Mouse (Mus musculus): ENCODE measurements around the gene Ptch1. TPM values are rescaled to one million over a fixed set of nuclear protein-coding genes. Genes with fewer than 3 reads are reported as not detected.

Gene Ptch1
- polyA plus RNA-seq, 1 experiment from 2014 or later = 13.8 TPM

DNA sequence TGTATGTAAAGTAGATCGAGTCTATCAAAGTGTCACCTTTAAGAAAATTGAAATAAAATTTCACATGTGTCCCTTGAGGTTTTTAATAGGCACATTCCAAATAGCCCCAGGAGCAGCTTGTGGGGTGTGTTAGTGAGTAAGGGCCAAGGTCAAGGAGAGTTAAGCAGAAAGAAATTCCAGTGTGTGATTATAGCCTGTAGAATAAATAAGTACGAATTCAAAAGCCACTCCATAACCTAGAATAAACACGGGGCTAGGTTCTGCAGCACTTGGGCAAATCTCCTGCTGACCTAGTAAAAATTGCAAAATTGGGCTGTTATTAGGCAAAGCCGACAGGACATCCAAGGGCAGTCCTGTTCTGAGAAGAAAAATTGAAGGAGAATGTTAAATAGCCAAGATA lies 38.4 kb downstream of the Ptch1 start:
- in situ Hi-C loops (cut with MboI; ENCODE audit: low pct_unique_long_range_greater_than_20kb) = no loop called here
- H3K27me3 ChIP-seq = no peaks in the 10 kb centered on the region
- ChIA-PET CTCF (no interaction called here), POLR2A (no interaction called here)
- ATAC-seq (no peak), DNase-seq (ENCODE audit: low read depth, low spot score) (no peak)
- TF ChIP-seq CTCF (IDR thresholded peaks at IDR 0.05) = no peak

GRCm38 (mm10) chr13:63530857-63531256 lies 42.5 kb downstream of the Ptch1 start:
- ATAC-seq = no peak
- in situ Hi-C loops (cut with MboI; ENCODE audit: low pct_unique_long_range_greater_than_20kb) = no loop called here
- no peak for TF ChIP-seq CTCF (IDR thresholded peaks at IDR 0.05)
- no peak for DNase-seq (ENCODE audit: low read depth, low spot score)
- CTCF ChIA-PET = no interaction called here
- no peaks in the 10 kb centered on the region for H3K27me3 ChIP-seq
- POLR2A ChIA-PET = no interaction called here

- ATAC-seq (no peak), DNase-seq (ENCODE audit: low read depth, low spot score) (no peak)
- ChIA-PET POLR2A (no interaction called here), CTCF (no interaction called here)
- H3K27me3 ChIP-seq = no peaks in the 10 kb centered on the region
- no peak for TF ChIP-seq CTCF (IDR thresholded peaks at IDR 0.05)
- in situ Hi-C loops (cut with MboI; ENCODE audit: low pct_unique_long_range_greater_than_20kb) = no loop called here
Measured at GRCm38 (mm10) chr13:63530371-63530764, 43.0 kb downstream of the Ptch1 start.

DNA sequence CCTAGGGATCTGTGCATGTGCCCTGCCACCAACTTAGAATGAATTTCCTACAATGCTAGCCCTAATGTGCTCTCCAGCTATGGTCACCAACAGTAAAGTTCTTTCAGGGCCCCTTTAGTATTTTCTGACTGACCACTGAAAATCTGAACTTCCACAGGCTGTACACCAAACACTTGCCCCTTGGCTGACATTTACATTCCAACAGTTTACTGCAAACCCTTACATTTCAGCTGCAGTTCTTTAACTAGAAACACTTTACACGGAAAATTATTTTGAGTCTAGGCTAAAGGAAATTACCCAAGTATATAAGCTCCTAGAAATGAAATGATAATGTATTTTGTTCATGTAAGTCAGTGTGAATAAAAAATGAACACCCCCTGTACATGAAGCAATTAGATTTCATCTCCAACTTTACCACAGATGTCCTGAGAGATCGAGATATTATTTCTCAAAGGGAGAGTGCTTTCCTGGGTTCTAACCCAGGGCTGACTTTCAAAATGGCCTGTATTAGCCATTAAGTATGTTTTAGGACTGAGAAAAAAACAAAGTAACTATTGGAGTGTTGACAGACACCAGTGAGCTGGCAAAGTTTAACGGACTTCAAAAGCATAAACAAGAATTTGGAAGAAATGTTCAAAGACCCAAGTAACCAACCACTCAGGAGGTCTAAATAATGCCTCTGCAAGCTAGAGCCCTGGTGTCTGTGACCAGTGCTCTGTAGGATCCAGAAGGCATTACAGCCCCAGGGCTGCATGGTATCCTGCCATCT lies 43.6 kb downstream of the Ptch1 start:
- in situ Hi-C loops (cut with MboI; ENCODE audit: low pct_unique_long_range_greater_than_20kb) = no loop called here
- ATAC-seq = no peak
- ChIA-PET POLR2A (no interaction called here), CTCF (interaction anchor here (1.1 kb wide), 1 partner anchor 8 kb away, joined by 3 read pairs; no protein-coding TSS in a partner anchor)
- DNase-seq (ENCODE audit: low read depth, low spot score) = no peak
- H3K27me3 ChIP-seq = no peaks in the 10 kb centered on the region
- no peak for TF ChIP-seq CTCF (IDR thresholded peaks at IDR 0.05)

DNA sequence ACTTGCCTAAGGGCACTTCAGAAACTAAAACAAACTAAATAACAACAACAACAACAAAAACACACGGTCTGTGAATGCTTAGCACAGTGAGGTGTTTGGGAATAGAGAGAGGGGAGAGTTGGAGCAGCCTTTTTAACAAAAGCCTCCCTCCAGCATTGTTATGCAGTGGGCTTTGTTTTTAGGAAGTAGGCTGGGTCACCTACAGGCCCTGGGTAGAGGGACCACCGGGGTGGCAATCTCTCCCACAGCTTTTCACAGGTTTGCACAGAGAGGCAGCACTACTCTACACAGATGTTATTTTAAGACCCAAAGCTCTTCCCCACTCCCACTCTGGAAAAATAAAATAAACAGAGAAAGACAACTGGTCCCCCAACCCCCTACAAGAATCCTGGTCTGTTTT lies 44.5 kb downstream of the Ptch1 start:
- ATAC-seq (no peak), DNase-seq (ENCODE audit: low read depth, low spot score) (no peak)
- ChIA-PET POLR2A (no interaction called here), CTCF (interaction anchor here (1.1 kb wide), 1 partner anchor 9 kb away, joined by 3 read pairs; no protein-coding TSS in a partner anchor)
- in situ Hi-C loops (cut with MboI; ENCODE audit: low pct_unique_long_range_greater_than_20kb) = no loop called here
- no peak for TF ChIP-seq CTCF (IDR thresholded peaks at IDR 0.05)
- no peaks in the 10 kb centered on the region for H3K27me3 ChIP-seq

DNA sequence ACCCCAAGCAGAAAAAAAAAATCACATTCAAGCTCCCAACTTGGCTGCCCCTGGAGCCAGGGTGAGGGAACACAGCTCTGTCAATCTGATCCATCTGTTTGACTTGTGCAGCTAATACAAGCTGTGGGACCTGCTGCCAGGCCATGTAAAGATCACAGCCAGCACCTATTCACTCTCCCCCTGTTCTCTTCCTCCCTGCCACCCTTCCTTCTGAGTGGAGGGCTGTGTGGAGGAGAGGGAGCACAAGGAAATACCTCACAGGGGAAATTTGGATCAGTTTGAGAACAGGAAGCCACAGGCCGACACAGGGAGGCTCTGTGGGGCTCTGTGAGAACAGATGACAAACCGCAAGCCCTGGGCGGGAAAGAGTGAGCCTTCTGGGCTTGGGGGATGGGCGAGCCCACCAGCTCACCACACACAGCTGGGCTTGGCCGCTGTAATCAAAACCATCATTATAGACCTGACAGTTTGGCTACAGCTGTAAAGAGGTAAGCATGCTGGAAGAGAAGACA lies 45.2 kb downstream of the Ptch1 start:
- POLR2A ChIA-PET = no interaction called here
- CTCF ChIA-PET = no interaction called here
- ATAC-seq (no peak), DNase-seq (ENCODE audit: low read depth, low spot score) (no peak)
- no peaks in the 10 kb centered on the region for H3K27me3 ChIP-seq
- in situ Hi-C loops (cut with MboI; ENCODE audit: low pct_unique_long_range_greater_than_20kb) = no loop called here
- no peak for TF ChIP-seq CTCF (IDR thresholded peaks at IDR 0.05)

- DNase-seq (ENCODE audit: low read depth, low spot score) (no peak), ATAC-seq (no peak)
- POLR2A ChIA-PET = no interaction called here
- no peak for TF ChIP-seq CTCF (IDR thresholded peaks at IDR 0.05)
- CTCF ChIA-PET = interaction anchor here (1.1 kb wide), 1 partner anchor 8 kb away, joined by 3 read pairs; no protein-coding TSS in a partner anchor
- H3K27me3 ChIP-seq = no peaks in the 10 kb centered on the region
- in situ Hi-C loops (cut with MboI; ENCODE audit: low pct_unique_long_range_greater_than_20kb) = no loop called here
Measured at GRCm38 (mm10) chr13:63525571-63526197, 47.7 kb downstream of the Ptch1 start.

DNA sequence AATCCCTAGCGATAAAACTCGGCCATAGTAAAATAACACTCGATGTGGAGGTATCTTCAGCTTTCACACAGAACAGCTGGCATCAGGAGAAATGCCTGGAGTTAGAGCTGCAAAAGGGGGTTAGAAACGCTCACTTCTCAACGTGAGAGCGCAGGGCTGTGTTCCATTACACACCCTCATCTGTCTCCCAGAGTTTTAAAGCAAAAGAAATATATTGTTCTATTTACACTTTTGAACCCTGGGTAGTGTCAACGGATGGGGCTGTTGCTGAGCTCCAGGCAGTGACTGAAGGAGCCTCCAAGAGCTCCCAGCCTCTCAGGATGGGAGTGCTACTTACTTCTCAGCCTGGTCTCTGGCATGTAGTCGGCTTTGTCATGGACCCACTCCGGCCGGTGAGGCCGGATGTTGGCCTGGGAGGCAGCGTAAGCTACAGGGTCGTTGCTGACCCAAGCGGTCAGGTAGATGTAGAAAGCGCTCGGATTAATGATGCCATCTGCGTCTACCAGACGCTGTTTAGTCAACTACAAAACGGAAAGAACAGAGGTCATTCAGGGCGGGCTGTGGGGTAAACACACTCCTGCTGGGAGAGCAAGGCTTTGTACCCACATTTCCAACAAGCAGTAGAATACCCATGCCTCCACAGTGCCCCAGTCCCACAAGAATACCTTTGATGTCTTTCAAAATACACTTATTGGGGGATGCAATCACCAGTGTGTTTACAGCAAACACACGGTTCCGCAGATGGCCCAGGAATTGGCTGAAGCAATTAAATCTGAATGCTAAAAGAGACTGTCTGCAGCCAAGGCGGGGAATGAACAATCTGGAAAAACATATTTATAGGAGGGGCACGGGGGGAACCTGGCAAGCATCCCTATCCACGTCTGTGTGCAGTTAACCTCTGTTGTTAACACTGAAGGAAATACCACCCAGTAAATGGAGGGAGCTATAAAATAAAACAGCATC lies 48.5 kb downstream of the Ptch1 start:
- ATAC-seq = no peak
- ChIA-PET CTCF (interaction anchor here (1.1 kb wide), 2 partner anchors 8 to 14 kb away, joined by 3 to 5 read pairs; no protein-coding TSS in a partner anchor), POLR2A (no interaction called here)
- in situ Hi-C loops (cut with MboI; ENCODE audit: low pct_unique_long_range_greater_than_20kb) = no loop called here
- H3K27me3 ChIP-seq = no peaks in the 10 kb centered on the region
- no peak for DNase-seq (ENCODE audit: low read depth, low spot score)
- no peak for TF ChIP-seq CTCF (IDR thresholded peaks at IDR 0.05)

- ATAC-seq = no peak
- H3K27me3 ChIP-seq = no peaks in the 10 kb centered on the region
- no peak for TF ChIP-seq CTCF (IDR thresholded peaks at IDR 0.05)
- ChIA-PET CTCF (interaction anchor here (1.1 kb wide), 1 partner anchor 15 kb away, joined by 5 read pairs; no protein-coding TSS in a partner anchor), POLR2A (no interaction called here)
- no peak for DNase-seq (ENCODE audit: low read depth, low spot score)
- in situ Hi-C loops (cut with MboI; ENCODE audit: low pct_unique_long_range_greater_than_20kb) = no loop called here
Measured at GRCm38 (mm10) chr13:63524061-63524460, 49.3 kb downstream of the Ptch1 start.

GRCm38 (mm10) chr13:63522832-63523231 lies 50.6 kb downstream of the Ptch1 start:
- DNase-seq (ENCODE audit: low read depth, low spot score) (no peak), ATAC-seq (no peak)
- H3K27me3 ChIP-seq = no peaks in the 10 kb centered on the region
- ChIA-PET POLR2A (no interaction called here), CTCF (no interaction called here)
- in situ Hi-C loops (cut with MboI; ENCODE audit: low pct_unique_long_range_greater_than_20kb) = no loop called here
- TF ChIP-seq CTCF (IDR thresholded peaks at IDR 0.05) = no peak

All from Patski (cell line).